Mouse (Mus musculus): ENCODE measurements around the gene Pcgf2. TPM values are rescaled to one million over a fixed set of nuclear protein-coding genes. Genes with fewer than 3 reads are reported as not detected.
A peak's percentile ranks its signal among the peaks of the same experiment; 100 is the strongest.

Pcgf2 gene
- total RNA-seq, 1 experiment = 20.1 TPM

DNA sequence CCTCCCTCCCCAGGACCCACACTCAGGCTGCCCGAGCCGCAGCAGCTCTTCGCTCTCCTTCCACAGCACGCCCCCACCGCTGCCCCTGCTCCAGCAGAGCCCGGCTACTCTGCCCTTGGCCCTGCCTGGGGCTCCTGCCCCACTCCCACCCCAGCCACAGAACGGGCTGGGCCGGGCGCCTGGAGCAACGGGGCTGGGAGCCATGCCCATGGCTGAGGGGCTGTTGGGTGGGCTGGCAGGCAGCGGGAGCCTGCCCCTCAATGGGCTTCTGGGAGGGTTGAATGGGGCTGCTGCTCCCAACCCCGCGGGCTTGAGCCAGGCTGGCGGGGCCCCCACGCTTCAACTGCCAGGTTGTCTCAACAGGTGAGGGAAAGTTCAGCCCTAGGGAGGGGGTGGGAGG, 22.0 kb downstream of the Pcgf2 start:
- H3K27ac ChIP-seq (ENCODE audit: insufficient read depth, low read depth, low read length, poor library complexity, severe bottlenecking) = no peak overlapping the region
- peaks cover 12 to 49% of the 10 kb centered on the region in 2 experiments for H3K4me1 ChIP-seq (ENCODE audit: control insufficient read depth in 2 of 2, insufficient read depth in 2 of 2, low read length in 2 of 2, poor library complexity in 1 of 2)
- peak overlapping the region; percentile 1; the same call in 1 of the 2 replicates for H3K9ac ChIP-seq (ENCODE audit: insufficient read depth, low read depth, low read length, poor library complexity, severe bottlenecking)
- in situ Hi-C loops (cut with MboI; ENCODE audit: low sequenced_read_pairs in 2 of 2, unreplicated experiment in 2 of 2) = no loop called here
- TF ChIP-seq MAFK (IDR thresholded peaks at IDR 0.05; ENCODE audit: insufficient read depth, low read depth, low read length) (no peak), ZNF384 (IDR thresholded peaks at IDR 0.05; ENCODE audit: low read depth, low read length) (no peak), ZC3H11A (IDR thresholded peaks at IDR 0.05; ENCODE audit: borderline replicate concordance, low read depth, low read length) (no peak), HCFC1 (IDR thresholded peaks at IDR 0.05; ENCODE audit: borderline replicate concordance, insufficient read depth, low read length) (no peak), CHD2 (IDR thresholded peaks at IDR 0.05; ENCODE audit: low read depth, low read length) (no peak)
- H3K36me3 ChIP-seq (ENCODE audit: control insufficient read depth, insufficient read depth, low read length, poor library complexity, severe bottlenecking) = peaks cover 92% of the 10 kb centered on the region
- no peaks in the 10 kb centered on the region for H3K9me3 ChIP-seq (ENCODE audit: control insufficient read depth, insufficient read depth, low read depth, low read length)
- peak overlapping the region in 1 of 2 experiments; percentile 37; a peak in 1 of 4 replicates for H3K4me3 ChIP-seq (ENCODE audit: insufficient read depth in 1 of 2, low read depth in 1 of 2, low read length in 2 of 2, poor library complexity in 1 of 2, severe bottlenecking in 1 of 2)
- DNase-seq (ENCODE audit: low read depth, low spot score) = no peak

DNA sequence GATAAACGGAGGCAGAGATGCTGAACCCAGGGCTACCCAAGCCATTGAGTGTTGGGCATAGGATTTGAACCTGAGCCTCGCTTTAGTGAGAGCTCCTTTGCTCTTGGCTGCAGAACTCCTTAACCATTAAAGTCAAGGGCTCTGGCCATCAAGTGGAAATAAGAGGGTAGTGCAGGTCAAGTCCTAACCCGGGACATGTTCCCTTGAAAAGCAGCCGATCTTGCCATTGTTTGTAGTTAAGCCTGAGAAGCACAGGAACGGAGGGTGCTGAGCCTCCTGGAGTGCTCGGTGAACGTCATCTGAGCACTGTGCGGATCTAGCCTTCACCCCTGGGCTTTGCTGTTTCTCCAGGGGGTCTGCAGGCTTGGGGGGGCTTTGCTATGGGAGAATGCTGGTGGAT, 22.5 kb downstream of the Pcgf2 start:
- H3K36me3 ChIP-seq (ENCODE audit: control insufficient read depth, insufficient read depth, low read length, poor library complexity, severe bottlenecking) = peaks cover 96% of the 10 kb centered on the region
- H3K27ac ChIP-seq (ENCODE audit: insufficient read depth, low read depth, low read length, poor library complexity, severe bottlenecking) = no peak overlapping the region
- H3K9ac ChIP-seq (ENCODE audit: insufficient read depth, low read depth, low read length, poor library complexity, severe bottlenecking) = peak overlapping the region; percentile 1; the same call in 1 of the 2 replicates
- DNase-seq (ENCODE audit: low read depth, low spot score) = no peak
- no peaks in the 10 kb centered on the region for H3K9me3 ChIP-seq (ENCODE audit: control insufficient read depth, insufficient read depth, low read depth, low read length)
- in situ Hi-C loops (cut with MboI; ENCODE audit: low sequenced_read_pairs in 2 of 2, unreplicated experiment in 2 of 2) = no loop called here
- peak overlapping the region; percentile 16 to 37; a peak in 3 of 4 replicates for H3K4me3 ChIP-seq (ENCODE audit: insufficient read depth in 1 of 2, low read depth in 1 of 2, low read length in 2 of 2, poor library complexity in 1 of 2, severe bottlenecking in 1 of 2)
- H3K4me1 ChIP-seq (ENCODE audit: control insufficient read depth in 2 of 2, insufficient read depth in 2 of 2, low read length in 2 of 2, poor library complexity in 1 of 2) = peaks cover 13 to 53% of the 10 kb centered on the region in 2 experiments
- TF ChIP-seq ZC3H11A (IDR thresholded peaks at IDR 0.05; ENCODE audit: borderline replicate concordance, low read depth, low read length) (no peak), CHD2 (IDR thresholded peaks at IDR 0.05; ENCODE audit: low read depth, low read length) (no peak), ZNF384 (IDR thresholded peaks at IDR 0.05; ENCODE audit: low read depth, low read length) (no peak), MAFK (IDR thresholded peaks at IDR 0.05; ENCODE audit: insufficient read depth, low read depth, low read length) (no peak), HCFC1 (IDR thresholded peaks at IDR 0.05; ENCODE audit: borderline replicate concordance, insufficient read depth, low read length) (no peak)

GRCm38 (mm10) chr11:97677381-97677780, 22.9 kb downstream of the Pcgf2 start:
- H3K9me3 ChIP-seq (ENCODE audit: control insufficient read depth, insufficient read depth, low read depth, low read length) = no peaks in the 10 kb centered on the region
- H3K4me3 ChIP-seq (ENCODE audit: insufficient read depth in 1 of 2, low read depth in 1 of 2, low read length in 2 of 2, poor library complexity in 1 of 2, severe bottlenecking in 1 of 2) = peak overlapping the region; percentile 1 to 23; a peak in 1 of 4 replicates
- no peak for DNase-seq (ENCODE audit: low read depth, low spot score)
- in situ Hi-C loops (cut with MboI; ENCODE audit: low sequenced_read_pairs in 2 of 2, unreplicated experiment in 2 of 2) = no loop called here
- H3K4me1 ChIP-seq (ENCODE audit: control insufficient read depth in 2 of 2, insufficient read depth in 2 of 2, low read length in 2 of 2, poor library complexity in 1 of 2) = peaks cover 17 to 55% of the 10 kb centered on the region in 2 experiments
- no peak for TF ChIP-seq ZC3H11A (IDR thresholded peaks at IDR 0.05; ENCODE audit: borderline replicate concordance, low read depth, low read length)
- no peak for TF ChIP-seq MAFK (IDR thresholded peaks at IDR 0.05; ENCODE audit: insufficient read depth, low read depth, low read length)
- TF ChIP-seq ZNF384 (IDR thresholded peaks at IDR 0.05; ENCODE audit: low read depth, low read length) = no peak
- H3K36me3 ChIP-seq (ENCODE audit: control insufficient read depth, insufficient read depth, low read length, poor library complexity, severe bottlenecking) = peaks cover 97% of the 10 kb centered on the region
- no peak overlapping the region for H3K27ac ChIP-seq (ENCODE audit: insufficient read depth, low read depth, low read length, poor library complexity, severe bottlenecking)
- no peak overlapping the region for H3K9ac ChIP-seq (ENCODE audit: insufficient read depth, low read depth, low read length, poor library complexity, severe bottlenecking)

- H3K9me3 ChIP-seq (ENCODE audit: control insufficient read depth, insufficient read depth, low read depth, low read length) = no peaks in the 10 kb centered on the region
- peaks cover 20 to 53% of the 10 kb centered on the region in 2 experiments for H3K4me1 ChIP-seq (ENCODE audit: control insufficient read depth in 2 of 2, insufficient read depth in 2 of 2, low read length in 2 of 2, poor library complexity in 1 of 2)
- no peak overlapping the region for H3K9ac ChIP-seq (ENCODE audit: insufficient read depth, low read depth, low read length, poor library complexity, severe bottlenecking)
- TF ChIP-seq HCFC1 (IDR thresholded peaks at IDR 0.05; ENCODE audit: borderline replicate concordance, insufficient read depth, low read length) (no peak), ZNF384 (IDR thresholded peaks at IDR 0.05; ENCODE audit: low read depth, low read length) (no peak), CHD2 (IDR thresholded peaks at IDR 0.05; ENCODE audit: low read depth, low read length) (no peak), ZC3H11A (IDR thresholded peaks at IDR 0.05; ENCODE audit: borderline replicate concordance, low read depth, low read length) (no peak), MAFK (IDR thresholded peaks at IDR 0.05; ENCODE audit: insufficient read depth, low read depth, low read length) (no peak)
- in situ Hi-C loops (cut with MboI; ENCODE audit: low sequenced_read_pairs in 2 of 2, unreplicated experiment in 2 of 2) = no loop called here
- peaks cover 95% of the 10 kb centered on the region for H3K36me3 ChIP-seq (ENCODE audit: control insufficient read depth, insufficient read depth, low read length, poor library complexity, severe bottlenecking)
- H3K27ac ChIP-seq (ENCODE audit: insufficient read depth, low read depth, low read length, poor library complexity, severe bottlenecking) = 0 out of 2 replicates have a peak overlapping the region, but pooled peaks have one; percentile 14
- no peak for DNase-seq (ENCODE audit: low read depth, low spot score)
- H3K4me3 ChIP-seq (ENCODE audit: insufficient read depth in 1 of 2, low read depth in 1 of 2, low read length in 2 of 2, poor library complexity in 1 of 2, severe bottlenecking in 1 of 2) = no peak overlapping the region
These were observed 24.1 kb downstream of the Pcgf2 start for GRCm38 (mm10) chr11:97676050-97676754.
